Mouse (Mus musculus): ENCODE data around the gene Olfr1411. TPM values are rescaled to one million over a fixed set of nuclear protein-coding genes. Genes with fewer than 3 reads are reported as not detected.

The Olfr1411 gene
- polyA plus RNA-seq, 1 experiment from 2014 or later = not detected

- Histone ChIP-seq H3K36me3 (ENCODE audit: control insufficient read depth, insufficient read depth, low read length) (no peaks in the 10 kb centered on the region), H3K4me2 (ENCODE audit: low read depth, low read length) (no peak overlapping the region), H3K4me3 (ENCODE audit: low read length) (no peak overlapping the region), H3K9ac (ENCODE audit: low read length) (no peak overlapping the region), H3K9me3 (ENCODE audit: control insufficient read depth, low read length) (no peaks in the 10 kb centered on the region), H3K27me3 (ENCODE audit: control insufficient read depth, insufficient read depth, low read depth, low read length) (no peaks in the 10 kb centered on the region), H3K27ac (ENCODE audit: low read length) (no peak overlapping the region), H3K4me1 (replicated peaks; ENCODE audit: control insufficient read depth, insufficient read depth, low read length) (no peaks in the 10 kb centered on the region)
- no peak for ATAC-seq (ENCODE audit: low read depth)
- 71% methylated on average over 7 of the region's 7 CpGs for WGBS
Observed at GRCm38 (mm10) chr1:92646601-92647000, 52.4 kb downstream of the Olfr1411 start.

GRCm38 (mm10) chr1:92647026-92647425 lies 52.8 kb downstream of the Olfr1411 start:
- Histone ChIP-seq H3K4me2 (ENCODE audit: low read depth, low read length) (no peak overlapping the region), H3K27me3 (ENCODE audit: control insufficient read depth, insufficient read depth, low read depth, low read length) (no peaks in the 10 kb centered on the region), H3K9ac (ENCODE audit: low read length) (no peak overlapping the region), H3K36me3 (ENCODE audit: control insufficient read depth, insufficient read depth, low read length) (no peaks in the 10 kb centered on the region), H3K9me3 (ENCODE audit: control insufficient read depth, low read length) (no peaks in the 10 kb centered on the region), H3K27ac (ENCODE audit: low read length) (no peak overlapping the region), H3K4me3 (ENCODE audit: low read length) (no peak overlapping the region), H3K4me1 (replicated peaks; ENCODE audit: control insufficient read depth, insufficient read depth, low read length) (no peaks in the 10 kb centered on the region)
- whole genome bisulfite sequencing = 61% methylated on average over 4 of the region's 4 CpGs
- no peak for ATAC-seq (ENCODE audit: low read depth)

Other genes starting within 250 kb of the Olfr1411 start
- gene Ndufa10, start 120.6 kb upstream of the Olfr1411 start, polyA plus RNA-seq (2015; fragmentation: Nextera tagmentation; extraction: Ambion mirVana) = 244 and 267 TPM in 2 replicates
- gene Olfr1416, start 109.3 kb upstream of the Olfr1411 start, polyA plus RNA-seq (2015; fragmentation: Nextera tagmentation; extraction: Ambion mirVana) = not detected in 2 replicates
- gene Olfr1415, start 98.3 kb upstream of the Olfr1411 start, polyA plus RNA-seq (2015; fragmentation: Nextera tagmentation; extraction: Ambion mirVana) = not detected in 2 replicates
- not detected in 2 replicates for gene Olfr1414, start 75.8 kb upstream of the Olfr1411 start, polyA plus RNA-seq (2015; fragmentation: Nextera tagmentation; extraction: Ambion mirVana)
- not detected in 2 replicates for gene Olfr1413, start 23.1 kb upstream of the Olfr1411 start, polyA plus RNA-seq (2015; fragmentation: Nextera tagmentation; extraction: Ambion mirVana)
- gene Olfr1412, start 8.6 kb upstream of the Olfr1411 start, polyA plus RNA-seq (2015; fragmentation: Nextera tagmentation; extraction: Ambion mirVana) = not detected in 2 replicates
- not detected in 2 replicates for gene Olfr1410, start 11.4 kb downstream of the Olfr1411 start, polyA plus RNA-seq (2015; fragmentation: Nextera tagmentation; extraction: Ambion mirVana)
- gene Olfr12, start 23.4 kb downstream of the Olfr1411 start, polyA plus RNA-seq (2015; fragmentation: Nextera tagmentation; extraction: Ambion mirVana) = not detected in 2 replicates
- 386 and 399 TPM in 2 replicates for gene Cops9, start 47.6 kb downstream of the Olfr1411 start, polyA plus RNA-seq (2015; fragmentation: Nextera tagmentation; extraction: Ambion mirVana)
- gene Otos, start 54.4 kb downstream of the Olfr1411 start, polyA plus RNA-seq (2015; fragmentation: Nextera tagmentation; extraction: Ambion mirVana) = 0.23 TPM in 1 of 2 replicates, not detected in the other
- 25.2 and 27.7 TPM in 2 replicates for gene Gpc1, start 237.2 kb downstream of the Olfr1411 start, polyA plus RNA-seq (2015; fragmentation: Nextera tagmentation; extraction: Ambion mirVana)

Measured in lung, embryonic 16.5 days (tissue).